Mouse (Mus musculus): Measurements from ENCODE around the gene Psd4.

The Psd4 gene

DNA sequence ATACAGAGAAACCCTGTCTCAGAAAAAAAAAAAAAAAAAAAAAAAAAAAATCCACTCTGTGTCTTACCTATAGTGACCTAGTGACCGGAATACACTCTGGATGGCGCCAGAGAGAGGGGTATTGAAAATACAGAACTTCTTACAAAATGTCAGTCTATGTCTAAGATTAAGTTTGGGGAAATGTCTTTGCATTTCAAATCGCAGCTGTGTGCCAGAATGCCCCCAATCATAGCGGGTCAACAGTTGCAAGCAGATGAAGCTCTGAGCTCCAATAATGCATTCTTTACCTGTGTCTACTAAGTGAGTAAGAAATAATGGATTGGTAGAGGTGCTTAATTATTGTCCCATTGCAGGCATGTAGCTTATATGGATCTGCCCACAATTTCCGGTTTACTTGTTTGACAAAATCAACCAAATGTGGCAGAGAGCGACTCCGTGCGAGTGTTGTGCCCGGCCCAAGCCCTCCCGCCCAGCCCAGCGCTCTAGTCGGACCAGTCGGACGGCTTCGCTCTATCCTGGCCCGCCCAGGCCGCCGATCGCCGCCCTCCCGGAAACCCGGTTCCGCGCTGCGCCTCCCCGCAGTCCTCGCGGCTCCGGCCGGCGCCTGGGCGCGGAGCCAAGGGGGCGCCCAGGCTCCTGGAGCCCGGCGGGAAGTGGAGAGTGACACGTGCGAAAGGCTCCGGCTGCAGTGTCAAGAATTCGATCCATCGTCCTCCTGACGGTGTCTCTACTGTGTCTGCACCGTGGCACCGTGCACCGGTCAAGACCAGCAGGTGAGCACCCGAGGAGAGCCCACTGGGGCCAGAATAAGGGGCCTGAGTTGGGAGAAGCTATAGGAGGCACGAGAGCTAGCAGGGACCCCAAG, at the start of gene Psd4:
TSS of gene Psd4 (plus strand) at position 551 of the 865 bp plus-strand sequence.
- peak; percentile 77 for DNase-seq (ENCODE audit: low read depth, low spot score)

- DNase-seq (ENCODE audit: low read depth, low spot score) = no peak
These were observed 49.3 kb upstream of the Psd4 start for GRCm38 (mm10) chr2:24317919-24318598.

DNA sequence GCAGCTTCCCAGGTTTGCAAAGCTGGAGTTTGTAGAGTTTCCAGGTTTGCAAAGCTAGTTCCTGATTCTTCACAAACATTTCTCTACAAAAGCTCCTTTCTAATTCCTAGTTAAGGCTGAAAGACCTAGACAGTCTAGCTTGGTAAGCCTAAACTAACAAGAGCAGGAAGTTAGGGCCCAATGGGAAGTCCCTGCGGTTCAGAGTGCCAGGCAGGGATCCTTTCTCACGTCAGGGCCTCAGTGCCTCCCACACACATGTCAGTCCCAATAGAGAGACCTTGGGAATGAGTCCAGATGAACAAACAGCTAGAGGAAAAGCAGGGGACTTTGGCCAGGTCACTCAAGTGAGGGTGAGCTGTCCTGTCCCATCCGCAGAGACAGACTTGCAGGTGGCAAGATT, 32.0 kb upstream of the Psd4 start:
- no peak for DNase-seq (ENCODE audit: low read depth, low spot score)

DNA sequence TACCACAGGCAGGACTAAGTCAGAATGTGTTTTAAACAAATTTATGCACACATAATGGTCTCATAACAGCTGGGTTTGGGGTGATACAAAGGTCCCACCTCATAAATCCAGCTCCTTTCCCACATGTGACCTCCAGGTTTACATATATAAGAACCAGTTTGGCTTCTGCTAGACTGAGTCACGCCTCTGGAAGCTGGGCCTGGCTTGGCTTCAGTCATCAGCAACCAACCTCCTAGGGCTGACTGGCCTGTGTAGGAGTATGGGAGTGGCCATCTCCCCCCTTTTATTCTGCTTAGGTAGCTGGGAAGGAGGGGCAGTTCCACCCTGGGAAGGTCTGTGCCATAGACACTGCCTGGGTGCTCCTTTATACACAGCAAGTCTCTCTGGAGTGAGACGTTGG, 30.8 kb upstream of the Psd4 start, which contains the start of gene Il1rn:
TSS of gene Il1rn (plus strand) at position 309 of the 400 bp plus-strand sequence.
- no peak for DNase-seq (ENCODE audit: low read depth, low spot score)

DNA sequence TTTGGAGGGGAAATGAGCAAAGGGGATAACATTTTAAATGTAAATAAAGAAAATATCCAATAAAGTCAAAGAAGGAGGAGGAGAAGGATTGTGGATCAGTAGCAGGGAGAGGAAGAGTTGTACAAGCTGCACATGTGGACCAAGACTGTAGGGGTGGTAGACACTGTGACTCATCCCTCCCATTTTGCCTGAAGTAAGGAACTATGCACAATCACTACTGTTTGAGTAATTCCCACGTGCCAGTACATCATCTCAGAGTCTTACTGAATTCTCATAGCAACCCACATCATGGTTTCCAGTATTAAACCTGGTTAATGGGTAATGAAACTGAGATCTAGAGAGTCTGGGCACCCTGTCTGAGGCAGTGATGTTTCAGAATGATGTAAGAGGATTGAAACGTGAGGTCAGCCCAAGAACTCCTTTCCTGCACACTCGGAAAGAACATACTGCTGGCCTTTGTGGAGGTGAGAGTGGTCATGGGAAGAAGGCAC, 25.9 kb upstream of the Psd4 start:
- no peak for DNase-seq (ENCODE audit: low read depth, low spot score)

DNA sequence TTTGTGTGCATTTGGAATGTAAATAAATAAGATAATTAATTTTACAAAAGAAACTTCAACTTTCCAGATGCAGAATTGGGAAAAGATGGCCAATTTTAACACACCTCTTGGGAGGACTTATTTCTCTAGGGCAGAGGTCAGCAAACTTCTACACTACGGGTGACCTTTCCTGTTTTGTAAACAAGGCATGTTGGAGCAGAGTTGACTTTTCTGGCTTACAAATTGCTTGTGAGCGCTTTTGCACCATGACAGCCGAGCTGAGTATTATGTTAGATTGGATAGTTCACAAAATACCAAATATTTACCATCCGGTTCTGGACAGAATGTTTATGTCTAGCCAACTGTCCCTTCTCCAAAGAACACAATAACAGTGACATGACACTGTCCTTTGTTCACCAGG, 22.8 kb upstream of the Psd4 start:
- no peak for DNase-seq (ENCODE audit: low read depth, low spot score)

- DNase-seq (ENCODE audit: low read depth, low spot score) = no peak
These were observed 22.3 kb upstream of the Psd4 start for GRCm38 (mm10) chr2:24345056-24345455.

DNA sequence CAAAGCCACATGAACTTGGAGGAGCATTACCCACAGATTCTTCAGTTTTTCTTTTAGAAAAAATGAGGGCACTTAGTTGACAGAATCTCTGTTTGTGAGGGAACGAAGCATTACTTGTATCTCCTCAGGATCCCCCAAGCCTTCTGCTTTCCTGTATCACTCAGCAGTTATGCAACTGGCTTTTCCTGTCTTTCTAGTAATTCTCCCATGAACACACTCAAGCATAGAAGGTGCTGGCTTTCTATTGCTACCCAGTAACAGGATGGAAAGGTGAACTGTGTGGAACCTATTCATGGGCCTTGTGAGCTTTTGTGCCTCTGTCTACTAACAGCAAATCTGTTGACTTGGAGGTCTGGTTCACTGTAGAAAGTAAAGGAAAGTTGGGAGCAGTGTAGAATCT, 19.5 kb upstream of the Psd4 start:
- no peak for DNase-seq (ENCODE audit: low read depth, low spot score)

- DNase-seq (ENCODE audit: low read depth, low spot score) = no peak
These were observed 16.2 kb upstream of the Psd4 start for GRCm38 (mm10) chr2:24351159-24351558.

GRCm38 (mm10) chr2:24353042-24353441, 14.3 kb upstream of the Psd4 start:
- DNase-seq (ENCODE audit: low read depth, low spot score) = no peak

DNA sequence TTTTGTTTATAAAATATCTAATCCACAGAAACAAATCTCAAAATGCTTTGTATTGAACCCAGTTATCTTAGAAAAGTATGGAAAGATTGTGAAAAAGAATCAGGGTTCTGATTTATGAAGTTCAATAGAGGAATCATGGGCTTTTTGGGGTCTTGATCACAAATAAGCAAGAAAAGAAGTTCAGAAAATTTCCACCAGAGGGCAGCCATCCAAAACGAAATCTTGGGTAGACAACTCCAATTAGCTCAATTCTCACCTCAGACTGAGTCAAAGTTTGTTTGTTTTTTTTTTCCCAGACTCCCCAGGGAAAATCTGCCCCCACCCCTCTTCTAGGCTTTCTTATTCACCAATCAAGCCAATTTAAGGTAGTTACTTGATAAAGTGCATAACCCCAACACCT, 9.7 kb upstream of the Psd4 start:
- DNase-seq (ENCODE audit: low read depth, low spot score) = peak; percentile 49

DNA sequence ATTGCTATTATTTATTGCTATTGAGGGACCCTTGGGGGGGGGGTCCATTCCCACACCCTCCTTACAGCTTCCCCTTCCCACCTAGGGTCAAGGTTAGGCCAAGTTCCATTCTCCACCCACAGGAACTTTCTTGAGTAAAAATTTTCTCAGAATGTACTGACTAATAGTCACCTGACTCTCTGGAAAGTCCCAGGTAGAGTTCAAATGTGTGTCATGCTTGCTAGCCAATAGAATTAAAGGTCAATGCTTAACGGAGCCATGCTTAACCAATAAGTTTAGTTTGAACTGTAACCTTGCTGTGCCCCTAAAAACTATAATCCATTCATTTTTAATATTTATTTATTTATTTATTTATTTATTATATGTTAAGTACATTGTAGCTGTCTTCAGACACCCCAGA, 8.0 kb upstream of the Psd4 start:
- DNase-seq (ENCODE audit: low read depth, low spot score) = no peak

GRCm38 (mm10) chr2:24363818-24364217, 3.6 kb upstream of the Psd4 start:
- peak; percentile 16 for DNase-seq (ENCODE audit: low read depth, low spot score)

DNA sequence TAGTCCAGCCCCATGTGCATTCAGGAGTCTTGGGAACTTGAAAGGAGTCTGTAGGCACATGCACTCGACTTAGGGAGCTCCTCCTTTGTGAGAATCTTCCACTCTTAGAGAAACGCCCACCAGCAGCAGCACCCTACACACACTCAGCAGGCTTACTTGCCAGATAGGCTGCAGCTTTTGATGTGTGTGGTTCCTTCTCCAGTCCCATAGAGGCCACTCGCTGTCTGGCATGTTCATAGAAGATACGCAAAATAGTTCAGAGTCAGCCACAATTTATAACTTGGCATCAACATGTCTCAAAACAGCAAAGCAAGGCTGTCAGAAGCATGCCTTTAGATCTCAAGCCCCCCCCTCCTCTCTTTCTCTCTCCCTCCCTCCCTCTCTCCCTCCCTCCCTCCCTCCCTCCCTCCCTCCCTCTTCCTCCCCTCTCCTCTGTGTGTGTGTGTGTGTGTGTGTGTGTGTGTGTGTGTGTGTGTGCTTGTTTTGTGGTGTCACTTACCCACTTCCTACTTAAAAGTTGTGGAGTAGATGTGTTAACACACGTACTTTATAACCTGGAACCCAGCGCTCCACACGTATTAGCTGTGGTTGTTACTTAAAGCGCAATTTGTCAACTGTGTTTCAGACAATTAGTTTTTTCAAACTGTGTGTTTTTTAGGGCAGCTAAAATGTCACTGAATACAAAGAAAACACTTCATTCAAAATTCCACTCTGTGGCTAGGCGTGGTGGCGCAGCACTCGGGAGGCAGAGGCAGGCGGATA, 985 bp upstream of the Psd4 start:
- DNase-seq (ENCODE audit: low read depth, low spot score) = peak; percentile 16

GRCm38 (mm10) chr2:24367895-24368261, 498 bp downstream of the Psd4 start:
- DNase-seq (ENCODE audit: low read depth, low spot score) = no peak

- DNase-seq (ENCODE audit: low read depth, low spot score) = no peak
These were observed 11.5 kb downstream of the Psd4 start for GRCm38 (mm10) chr2:24378747-24379450.

- peak; percentile 18 for DNase-seq (ENCODE audit: low read depth, low spot score)
These were observed 15.3 kb downstream of the Psd4 start for GRCm38 (mm10) chr2:24382456-24383230.

- peak; percentile 52 for DNase-seq (ENCODE audit: low read depth, low spot score)
These were observed 16.3 kb downstream of the Psd4 start for GRCm38 (mm10) chr2:24383636-24384035.

- DNase-seq (ENCODE audit: low read depth, low spot score) = no peak
These were observed 17.0 kb downstream of the Psd4 start for GRCm38 (mm10) chr2:24384393-24384792.

GRCm38 (mm10) chr2:24385111-24385961, 18.0 kb downstream of the Psd4 start:
- DNase-seq (ENCODE audit: low read depth, low spot score) = peak; percentile 93

Data from A20 (cell line).